In genomic region chr7:81132851-81133279, GRCm38 (mm10) we compare ENCODE assay signal across 9 mouse cellular contexts. TPM values are rescaled to one million over a fixed set of nuclear protein-coding genes. Genes with fewer than 3 reads are reported as not detected.
DNase-seq lines count a peak whose midpoint lies in the region; ATAC-seq and TF ChIP-seq lines count a peak whose summit lies in the region.
"Had no signal": no experiment of that assay in that cellular context is flagged by ENCODE, and none has a peak within 500 bp of the region (broad histone marks: within the 10 kb centered on the region; RNA-seq: fewer than 3 reads in every experiment).

No protein-coding gene starts in this region.

- no peak overlapping the region for H3K9ac ChIP-seq in midbrain, postnatal 0 days (replicated peaks; ENCODE audit: low read length, poor library complexity, severe bottlenecking)
- H3K9ac ChIP-seq in midbrain, embryonic 16.5 days (ENCODE audit: low read depth, low read length): no peak overlapping the region
- H3K9ac ChIP-seq in kidney, postnatal 0 days (ENCODE audit: low read depth, low read length): no peak overlapping the region
- no peak overlapping the region for H3K9ac ChIP-seq in stomach, embryonic 15.5 days
- H3K9ac ChIP-seq: embryonic facial prominence, embryonic 12.5 days had no signal

- no peaks in the 10 kb centered on the region for H3K27me3 ChIP-seq in midbrain, postnatal 0 days (ENCODE audit: insufficient read depth, low read length)
- H3K27me3 ChIP-seq in midbrain, embryonic 16.5 days (ENCODE audit: control insufficient read depth, insufficient read depth, low read depth, low read length): no peaks in the 10 kb centered on the region
- H3K27me3 ChIP-seq in kidney, postnatal 0 days (ENCODE audit: insufficient read depth, low read length): no peaks in the 10 kb centered on the region
- no peaks in the 10 kb centered on the region for H3K27me3 ChIP-seq in stomach, embryonic 15.5 days (replicated peaks)
- H3K27me3 ChIP-seq: embryonic facial prominence, embryonic 12.5 days had no signal

- no peak for TF ChIP-seq CTCF in midbrain, postnatal 0 days (IDR thresholded peaks at IDR 0.05)
- no peak; the same call in 1 of the 2 replicates for TF ChIP-seq CTCF in kidney, postnatal 0 days (IDR thresholded peaks at IDR 0.05; ENCODE audit: low read depth)

- no peak for ATAC-seq in midbrain, postnatal 0 days (ENCODE audit: low FRiP score)
- no peak for ATAC-seq in midbrain, embryonic 16.5 days
- ATAC-seq in kidney, postnatal 0 days (replicated peaks; ENCODE audit: low FRiP score, low read depth): peak; percentile 69; the same call in 1 of the 2 replicates
- ATAC-seq in stomach, embryonic 15.5 days (ENCODE audit: insufficient read depth, low FRiP score, low read depth): peak; percentile 41; the same call in 1 of the 2 replicates
- no peak for ATAC-seq in cerebellum, adult (ENCODE audit: insufficient number of reproducible peaks, low FRiP score, low TSS enrichment)

- H3K4me3 ChIP-seq in midbrain, postnatal 0 days (ENCODE audit: low read depth, low read length): no peak overlapping the region
- H3K4me3 ChIP-seq in midbrain, embryonic 16.5 days (ENCODE audit: low read depth, low read length): no peak overlapping the region
- no peak overlapping the region for H3K4me3 ChIP-seq in kidney, postnatal 0 days (replicated peaks; ENCODE audit: low read depth, low read length)
- H3K4me3 ChIP-seq in stomach, embryonic 15.5 days (replicated peaks): no peak overlapping the region
- H3K4me3 ChIP-seq: embryonic facial prominence, embryonic 12.5 days had no signal

- WGBS in midbrain, postnatal 0 days: 20% methylated on average over 2 of the region's 2 CpGs
- 3% methylated on average over 2 of the region's 2 CpGs for WGBS in midbrain, embryonic 16.5 days
- WGBS in kidney, postnatal 0 days: 19% methylated on average over 2 of the region's 2 CpGs
- 27% methylated on average over 2 of the region's 2 CpGs for WGBS in stomach, embryonic 15.5 days

- H3K36me3 ChIP-seq in midbrain, postnatal 0 days (ENCODE audit: insufficient read depth, low read length): no peaks in the 10 kb centered on the region
- no peaks in the 10 kb centered on the region for H3K36me3 ChIP-seq in midbrain, embryonic 16.5 days (ENCODE audit: control insufficient read depth, insufficient read depth, low read length)
- no peaks in the 10 kb centered on the region for H3K36me3 ChIP-seq in kidney, postnatal 0 days (ENCODE audit: insufficient read depth, low read length)
- H3K36me3 ChIP-seq in stomach, embryonic 15.5 days: no peaks in the 10 kb centered on the region
- H3K36me3 ChIP-seq: embryonic facial prominence, embryonic 12.5 days had no signal

- no peaks in the 10 kb centered on the region for H3K9me3 ChIP-seq in midbrain, postnatal 0 days (ENCODE audit: low read length)
- no peaks in the 10 kb centered on the region for H3K9me3 ChIP-seq in midbrain, embryonic 16.5 days (replicated peaks; ENCODE audit: control insufficient read depth, low read length, poor library complexity, severe bottlenecking)
- H3K9me3 ChIP-seq in kidney, postnatal 0 days (replicated peaks; ENCODE audit: low read length): no peaks in the 10 kb centered on the region; the same call in 1 of the 2 replicates
- H3K9me3 ChIP-seq in stomach, embryonic 15.5 days: no peaks in the 10 kb centered on the region
- H3K9me3 ChIP-seq: embryonic facial prominence, embryonic 12.5 days had no signal

- H3K4me2 ChIP-seq in midbrain, postnatal 0 days (ENCODE audit: low read depth, low read length, poor library complexity, severe bottlenecking): no peak overlapping the region
- H3K4me2 ChIP-seq in midbrain, embryonic 16.5 days (ENCODE audit: low read length): no peak overlapping the region
- no peak overlapping the region for H3K4me2 ChIP-seq in kidney, postnatal 0 days (ENCODE audit: low read length)
- no peak overlapping the region for H3K4me2 ChIP-seq in stomach, embryonic 15.5 days
- H3K4me2 ChIP-seq: embryonic facial prominence, embryonic 12.5 days had no signal

- H3K27ac ChIP-seq in midbrain, postnatal 0 days (ENCODE audit: low read depth, low read length): no peak overlapping the region
- H3K27ac ChIP-seq in midbrain, embryonic 16.5 days (ENCODE audit: low read length): no peak overlapping the region
- peak overlapping the region; percentile 31; the same call in 1 of the 2 replicates for H3K27ac ChIP-seq in kidney, postnatal 0 days
- H3K27ac ChIP-seq in stomach, embryonic 15.5 days: peak overlapping the region; percentile 51; the same call in 1 of the 2 replicates
- H3K27ac ChIP-seq: embryonic facial prominence, embryonic 12.5 days had no signal

- H3K4me1 ChIP-seq in midbrain, postnatal 0 days (ENCODE audit: insufficient read depth, low read length): 0 out of 2 replicates have a peak, but pooled peaks cover 3% of the 10 kb centered on the region
- H3K4me1 ChIP-seq in midbrain, embryonic 16.5 days (ENCODE audit: control insufficient read depth, insufficient read depth, low read length): peaks cover 2% of the 10 kb centered on the region; the same call in 1 of the 2 replicates
- H3K4me1 ChIP-seq in kidney, postnatal 0 days (replicated peaks; ENCODE audit: insufficient read depth, low read length): peaks cover 26% of the 10 kb centered on the region
- H3K4me1 ChIP-seq in stomach, embryonic 15.5 days: peaks cover 14% of the 10 kb centered on the region

- peak; percentile 28 for DNase-seq in midbrain, postnatal 0 days (ENCODE audit: low spot score)
- peak; percentile 98 for DNase-seq in heart, adult 11 months
- DNase-seq in kidney, postnatal 0 days (ENCODE audit: low spot score): peak; percentile 86
- DNase-seq in testis, postnatal 14 days (ENCODE audit: low spot score): no peak
- no peak for DNase-seq in spleen, postnatal 4 days (ENCODE audit: low spot score in 2 of 2)

RNA-seq across cellular contexts. Expression of gene Slc28a1, which starts 18.3 kb away (rescaled TPM):
- 0.14 and 0.33 TPM in 2 replicates for total RNA-seq in midbrain, postnatal 0 days (2014; rRNA removed)
- polyA plus RNA-seq in midbrain, postnatal 0 days (2015; fragmentation: Nextera tagmentation; extraction: Ambion mirVana): 0.06 and 0.10 TPM in 2 replicates
- polyA plus RNA-seq in midbrain, embryonic 16.5 days (2015; fragmentation: Nextera tagmentation; extraction: Ambion mirVana): 0.07 TPM in 1 of 2 replicates, not detected in the other
- polyA plus RNA-seq in kidney, postnatal 0 days (2015; fragmentation: Nextera tagmentation; extraction: Ambion mirVana): 1.1 and 1.3 TPM in 2 replicates
- 0.71 and 1.5 TPM in 2 replicates for polyA plus RNA-seq in stomach, embryonic 15.5 days (2015; fragmentation: Nextera tagmentation; extraction: Ambion mirVana)
- polyA plus RNA-seq: embryonic facial prominence, embryonic 12.5 days had no signal

Comparison
In these comparisons a context has a peak if more than half of its experiments do, and no peak if none do; other contexts are left out.
1. ATAC-seq: peak in kidney, postnatal 0 days (single experiment) and stomach, embryonic 15.5 days (single experiment); none in midbrain, postnatal 0 days (single experiment), midbrain, embryonic 16.5 days (single experiment) and cerebellum, adult (single experiment).
2. DNase-seq: peak in midbrain, postnatal 0 days (single experiment), heart, adult 11 months (single experiment) and kidney, postnatal 0 days (single experiment); none in testis, postnatal 14 days (single experiment) and spleen, postnatal 4 days (0 of 2).
3. H3K27ac ChIP-seq: peak in kidney, postnatal 0 days (single experiment) and stomach, embryonic 15.5 days (single experiment); none in midbrain, postnatal 0 days (single experiment) and midbrain, embryonic 16.5 days (single experiment).